Mouse (Mus musculus): ENCODE results near the gene Rere.
"Not testable (repeated sequence)": the region's sequence is repeated elsewhere in the genome, so short reads cannot be mapped to it uniquely, and the experiment has no call there.

The Rere gene

DNA sequence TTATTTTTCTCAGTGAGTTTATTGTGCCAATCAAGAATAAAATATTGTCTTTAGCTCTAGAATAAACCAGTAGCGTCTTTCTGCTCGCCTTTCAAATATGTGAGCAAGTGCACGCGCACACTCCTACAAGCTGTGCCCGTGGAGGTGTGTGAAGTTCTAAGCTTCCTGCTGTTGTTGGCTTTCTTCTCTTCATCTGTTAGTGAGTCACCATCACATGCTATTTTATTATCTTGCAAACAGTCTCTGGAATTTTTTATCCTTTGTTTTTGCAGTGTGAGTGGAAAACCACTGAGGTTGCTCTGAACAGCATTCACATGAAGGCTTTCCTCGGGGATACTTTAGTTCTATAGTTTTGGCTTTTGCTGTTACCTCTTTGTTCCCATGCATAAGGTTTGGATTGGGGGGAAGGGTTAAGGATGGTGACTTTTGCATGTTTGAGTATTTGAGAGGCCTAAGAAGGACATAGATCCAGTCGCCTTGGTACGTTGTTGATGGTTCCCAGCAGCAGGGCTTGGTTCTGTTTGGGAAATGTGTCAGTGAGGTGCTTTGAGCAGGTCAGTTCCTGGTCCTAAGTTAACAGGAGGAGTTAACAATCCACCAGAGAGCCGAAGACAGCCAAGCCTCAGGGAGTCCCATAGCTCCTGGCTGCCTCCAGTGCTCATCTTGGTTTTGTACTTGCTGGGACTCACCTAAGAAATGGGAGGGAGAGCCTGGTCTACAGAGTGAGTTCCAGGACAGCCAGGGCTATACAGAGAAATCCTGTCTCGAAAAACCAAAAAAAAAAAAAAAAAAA is 300.7 kb downstream of the Rere start:
- peak; percentile 75 for DNase-seq (ENCODE audit: inconsistent ontology term)

DNA sequence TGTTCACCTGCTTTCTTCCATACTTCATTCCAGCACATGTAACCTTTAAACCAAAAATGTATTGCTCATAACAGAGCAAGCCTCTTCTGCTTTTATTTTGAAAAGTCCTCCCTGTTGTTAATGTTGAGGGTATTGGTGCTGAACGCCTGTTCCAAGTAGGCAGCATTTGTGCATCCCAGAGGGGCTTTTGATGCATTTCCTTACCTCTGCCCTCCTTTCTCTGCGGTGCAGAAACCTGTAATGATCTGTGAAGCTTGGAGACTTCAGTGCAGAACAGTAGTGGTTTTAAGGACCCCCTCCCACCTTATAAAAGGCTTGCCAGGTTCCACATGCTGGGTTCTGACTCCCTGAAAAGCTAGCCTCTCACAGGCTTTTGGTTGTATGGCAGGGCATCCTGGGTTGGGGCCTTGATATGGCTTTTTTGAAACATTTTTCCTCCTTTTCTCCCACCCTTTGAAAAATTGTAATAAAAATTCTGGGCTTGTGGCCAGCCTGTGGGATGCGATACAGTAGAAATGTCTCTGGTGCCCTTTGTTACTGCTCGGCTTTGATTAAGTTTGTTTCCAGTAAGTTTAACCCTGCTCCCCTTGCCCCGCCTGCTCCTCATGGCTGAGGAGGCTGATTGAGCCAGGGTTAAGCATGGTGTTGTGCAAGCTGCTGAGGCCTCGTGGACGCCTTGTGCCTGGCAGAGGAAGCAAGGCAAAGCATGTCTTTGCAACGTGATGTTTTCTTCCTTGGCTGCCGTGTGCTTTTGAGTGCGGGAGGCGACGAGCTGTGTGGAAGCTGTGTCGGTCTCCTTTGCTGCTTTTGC is 301.7 kb downstream of the Rere start:
- peak; percentile 86 for DNase-seq (ENCODE audit: inconsistent ontology term)

- DNase-seq (ENCODE audit: inconsistent ontology term) = peak; percentile 28
Measured at GRCm38 (mm10) chr4:150583777-150584135, 302.3 kb downstream of the Rere start.

- no peak for DNase-seq (ENCODE audit: inconsistent ontology term)
Measured at GRCm38 (mm10) chr4:150585800-150586199, 304.4 kb downstream of the Rere start.

GRCm38 (mm10) chr4:150586275-150586674 is 304.8 kb downstream of the Rere start:
- DNase-seq (ENCODE audit: inconsistent ontology term) = no peak

- DNase-seq (ENCODE audit: inconsistent ontology term) = no peak
Measured at GRCm38 (mm10) chr4:150587597-150588299, 306.3 kb downstream of the Rere start.

DNA sequence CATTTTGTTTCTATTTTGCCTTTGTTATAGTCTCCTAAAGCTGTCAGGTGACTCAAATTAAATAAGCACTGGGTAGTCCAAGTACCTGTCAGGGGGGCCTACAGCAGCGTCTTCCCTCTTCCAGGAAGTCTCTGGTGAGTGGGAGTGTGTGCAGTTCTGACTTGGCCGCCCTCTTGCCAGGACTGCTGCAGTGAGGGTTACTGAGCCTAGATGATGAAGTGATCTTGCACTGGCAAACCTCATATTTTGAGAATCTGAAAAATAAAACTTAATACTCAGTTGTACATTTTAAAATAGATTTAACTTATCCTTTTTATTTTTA is 306.8 kb downstream of the Rere start:
- no peak for DNase-seq (ENCODE audit: inconsistent ontology term)

DNA sequence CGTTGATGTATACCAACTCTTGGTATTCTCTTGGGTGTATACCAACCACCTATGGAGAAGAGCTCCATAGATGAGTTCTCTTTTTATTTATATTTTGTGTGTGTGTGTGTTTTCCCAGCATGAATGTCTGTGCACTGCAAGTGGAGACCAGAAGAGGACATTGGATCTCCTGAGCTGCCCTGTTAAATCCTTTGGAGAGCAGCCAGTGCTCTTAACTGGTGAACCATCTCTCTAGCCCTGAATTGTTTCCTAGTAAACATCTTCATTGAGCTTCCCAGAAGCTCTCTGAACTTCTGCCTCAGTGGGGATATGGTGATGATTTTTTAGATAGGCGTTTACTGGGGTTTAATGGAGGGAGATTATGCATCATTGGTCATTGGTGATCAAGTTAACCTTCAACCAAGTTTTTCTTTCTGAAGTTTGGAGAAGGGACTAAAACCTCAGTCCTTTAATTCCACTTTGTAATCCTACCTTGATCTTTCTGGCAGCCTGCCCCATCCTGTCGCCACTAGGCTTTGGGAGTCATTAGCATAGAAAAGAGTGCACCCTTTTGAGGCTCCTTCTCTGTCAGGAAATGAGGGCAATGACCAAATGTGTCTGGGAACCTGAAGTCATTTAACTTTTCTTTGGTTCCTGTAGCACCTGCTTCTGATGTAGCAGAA is 309.3 kb downstream of the Rere start:
- DNase-seq (ENCODE audit: inconsistent ontology term) = no peak

- DNase-seq (ENCODE audit: inconsistent ontology term) = no peak
Measured at GRCm38 (mm10) chr4:150591602-150592001, 310.2 kb downstream of the Rere start.

DNA sequence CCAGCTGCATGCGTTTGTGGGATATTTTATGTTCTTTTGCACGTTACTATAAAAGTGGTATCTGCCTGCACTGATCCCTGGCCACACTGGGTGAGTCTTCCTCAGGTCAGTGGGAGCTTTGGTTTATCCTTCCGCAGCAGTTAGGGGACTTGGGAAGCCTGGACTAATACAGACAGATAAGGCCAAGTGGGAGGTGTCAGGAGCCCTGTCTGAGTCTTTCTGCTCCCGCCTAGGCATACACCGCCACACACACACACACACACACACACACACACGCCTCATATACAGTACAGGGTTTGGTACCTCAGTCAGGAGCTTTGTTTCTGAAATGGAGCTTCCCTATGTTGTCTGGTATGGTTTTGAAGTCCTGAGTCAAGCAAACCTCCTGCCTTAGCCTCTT is 310.6 kb downstream of the Rere start:
- DNase-seq (ENCODE audit: inconsistent ontology term) = no peak

- no peak for DNase-seq (ENCODE audit: inconsistent ontology term)
Measured at GRCm38 (mm10) chr4:150593473-150594217, 312.2 kb downstream of the Rere start.

GRCm38 (mm10) chr4:150594298-150594829 is 312.9 kb downstream of the Rere start:
- DNase-seq (ENCODE audit: inconsistent ontology term) = no peak

GRCm38 (mm10) chr4:150595071-150595470 is 313.6 kb downstream of the Rere start:
- DNase-seq (ENCODE audit: inconsistent ontology term) = no peak

- no peak for DNase-seq (ENCODE audit: inconsistent ontology term)
Measured at GRCm38 (mm10) chr4:150595991-150596390, 314.5 kb downstream of the Rere start.

GRCm38 (mm10) chr4:150598686-150599085 is 317.2 kb downstream of the Rere start:
- no peak for DNase-seq (ENCODE audit: inconsistent ontology term)

DNA sequence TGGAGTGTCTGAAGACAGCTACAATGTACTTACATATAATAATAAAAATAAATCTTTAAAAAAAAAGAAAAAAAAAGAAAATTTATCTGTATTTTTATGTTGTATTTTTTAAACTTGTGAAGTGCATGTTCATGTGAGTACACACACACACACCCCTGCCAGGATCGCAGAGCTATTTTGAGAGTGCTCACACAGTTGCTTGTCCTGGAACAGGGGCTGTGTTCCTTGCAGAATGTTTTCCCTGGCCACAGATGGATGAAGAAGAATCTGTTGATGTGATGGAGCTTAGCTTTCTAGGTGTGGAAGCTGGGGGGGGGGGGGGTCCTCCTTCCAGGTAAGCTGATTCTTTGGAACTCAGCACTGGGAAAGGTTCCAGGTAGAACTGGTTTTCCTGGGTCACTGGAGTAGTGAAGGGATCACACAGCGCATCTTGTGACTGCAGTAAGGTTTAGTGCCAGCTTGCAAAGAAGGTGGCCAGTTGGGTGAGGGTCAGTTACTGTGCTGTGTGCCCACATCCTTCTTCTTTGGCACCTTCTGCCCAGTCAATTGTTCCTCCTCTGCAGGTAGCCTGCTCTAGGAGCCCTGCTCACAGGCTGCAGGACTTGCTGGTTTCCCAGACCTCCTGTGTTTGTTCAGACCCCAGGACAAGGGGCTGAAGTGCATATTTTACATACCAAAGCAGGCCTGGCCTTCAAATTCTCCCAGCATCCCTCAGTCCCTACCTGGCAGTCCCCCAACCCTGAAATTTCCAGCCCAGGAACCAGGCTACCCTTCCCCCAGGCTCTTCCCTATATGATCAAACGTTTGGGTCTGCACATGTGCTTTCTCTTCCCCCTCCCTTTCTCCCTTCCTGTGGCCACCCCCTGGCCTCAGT is 317.9 kb downstream of the Rere start:
- DNase-seq (ENCODE audit: inconsistent ontology term) = peak; percentile 41

DNA sequence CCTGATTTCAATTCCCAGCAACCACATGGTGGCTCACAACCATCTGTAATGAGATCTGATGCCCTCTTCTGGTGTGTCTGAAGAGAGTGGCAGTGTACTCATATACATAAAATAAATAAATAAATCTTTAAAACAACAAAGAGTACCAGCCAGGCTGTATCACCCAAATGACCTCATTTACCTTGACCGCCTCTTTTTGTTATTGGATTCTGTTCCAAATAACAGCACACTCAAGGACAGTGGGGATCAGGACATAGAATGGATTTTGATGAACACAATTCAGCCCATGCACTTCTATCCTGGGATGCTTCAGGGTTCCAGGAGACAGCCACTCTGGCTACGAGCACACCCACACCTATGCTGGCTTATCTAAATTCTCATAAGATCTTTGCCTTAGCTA is 319.1 kb downstream of the Rere start:
- not testable (repeated sequence) for DNase-seq (ENCODE audit: inconsistent ontology term)

DNA sequence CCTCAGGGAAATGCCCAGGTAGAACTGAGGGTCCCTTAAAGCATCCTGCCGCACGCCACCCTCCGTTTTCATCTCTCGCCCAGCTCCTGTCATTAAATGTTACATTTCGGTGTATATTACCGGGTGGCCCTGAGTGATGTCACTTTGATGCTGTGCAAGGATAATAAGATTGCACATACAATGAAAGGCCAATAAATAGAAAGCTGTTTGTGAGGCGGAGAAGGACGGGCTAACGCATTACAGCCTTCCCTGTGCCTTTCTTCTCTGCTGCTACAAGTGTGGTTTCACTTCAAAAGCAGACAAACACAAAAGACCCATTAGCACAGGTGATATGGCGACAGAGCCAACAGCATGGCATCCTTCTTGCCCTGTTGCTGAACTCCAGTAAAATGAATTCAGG is 320.0 kb downstream of the Rere start:
- DNase-seq (ENCODE audit: inconsistent ontology term) = no peak

GRCm38 (mm10) chr4:150603366-150604061 is 322.1 kb downstream of the Rere start:
- DNase-seq (ENCODE audit: inconsistent ontology term) = no peak
